Mouse (Mus musculus): ENCODE data around the gene Camk1g.

GRCm38 (mm10) chr1:193361181-193361580, 8.9 kb downstream of the Camk1g start:
- TF ChIP-seq HCFC1 (IDR thresholded peaks at IDR 0.05; ENCODE audit: borderline replicate concordance, insufficient read depth, low read length) (no peak), ZNF384 (IDR thresholded peaks at IDR 0.05; ENCODE audit: low read depth, low read length) (no peak), ZC3H11A (IDR thresholded peaks at IDR 0.05; ENCODE audit: borderline replicate concordance, low read depth, low read length) (no peak), CHD2 (IDR thresholded peaks at IDR 0.05; ENCODE audit: low read depth, low read length) (no peak)

Data from ES-E14 (cell line).